Mouse (Mus musculus) kidney, adult 2 months (tissue): ENCODE data around the gene Pnpo.

Experiments
- CTCF ChIP-seq: fragments of 200-500 bp; conservative IDR thresholded peaks from 2 replicates; pipeline ENCODE4 v1.5.1; 2011; ENCODE audit warnings: low read depth, mild to moderate bottlenecking, control low read depth, low read length, moderate library complexity, mixed read lengths; ENCODE audit not compliant: insufficient read depth, insufficient read length
- POLR2A ChIP-seq: fragments of 200-500 bp; IDR thresholded peaks from one replicate; pipeline ENCODE4 v1.6.1; 2011; ENCODE audit warnings: low read depth, low read length, control low read depth

- TF ChIP-seq CTCF (no peak), POLR2A (no peak)
These were observed 7.7 kb downstream of the Pnpo start for GRCm38 (mm10) chr11:96935872-96936650.
